Mouse (Mus musculus) heart, postnatal 0 days (tissue): Measurements from ENCODE around the gene 9930022D16Rik.

Experiments used
- CTCF ChIP-seq: IDR thresholded peaks from 2 replicates; pipeline ENCODE4 v1.5.1; 2016; ENCODE audit warnings: antibody characterized with exemption, control low read depth, low read depth
- EP300 ChIP-seq: IDR thresholded peaks from 2 replicates; pipeline ENCODE4 v1.6.1; 2016; ENCODE audit warnings: antibody characterized with exemption, low read depth

- TF ChIP-seq CTCF (no peak), EP300 (no peak)
These were observed 35.7 kb upstream of the 9930022D16Rik start for GRCm38 (mm10) chr11:109378051-109378450.
